Mouse (Mus musculus) right cerebral cortex, adult 2 months (tissue): Measurements from ENCODE around the gene Parp4.

ENCODE experiments used
- DNase-seq, 2 experiments: peaks; one replicate each; pipeline ENCODE4 v3.0.0; 2021 to 2022; ENCODE audit warnings: low spot score in 2 of 2

Gene Parp4

GRCm38 (mm10) chr14:56575416-56575815, at the start of gene Parp4, which contains the start of gene Cenpj:
Parp4 (plus strand) TSS chr14:56575619.
Cenpj (minus strand) TSS chr14:56575425.
- DNase-seq: peak; percentile 30 to 34

GRCm38 (mm10) chr14:56530788-56531187, 44.6 kb upstream of the Parp4 start:
- DNase-seq: no peak

- no peak for DNase-seq
These were observed 30.5 kb upstream of the Parp4 start for GRCm38 (mm10) chr14:56544946-56545345.

GRCm38 (mm10) chr14:56545491-56545890, 29.9 kb upstream of the Parp4 start:
- no peak for DNase-seq

- DNase-seq: no peak
These were observed 24.5 kb upstream of the Parp4 start for GRCm38 (mm10) chr14:56550960-56551359.

- DNase-seq: no peak
These were observed 22.5 kb upstream of the Parp4 start for GRCm38 (mm10) chr14:56552924-56553323.

GRCm38 (mm10) chr14:56553331-56553730, 22.1 kb upstream of the Parp4 start:
- DNase-seq: no peak

- DNase-seq: no peak
These were observed 20.7 kb upstream of the Parp4 start for GRCm38 (mm10) chr14:56554716-56555115.

- no peak for DNase-seq
These were observed 16.3 kb upstream of the Parp4 start for GRCm38 (mm10) chr14:56559134-56559533.

- DNase-seq: no peak
These were observed 7.9 kb upstream of the Parp4 start for GRCm38 (mm10) chr14:56567476-56567875.

- no peak for DNase-seq
These were observed 6.4 kb upstream of the Parp4 start for GRCm38 (mm10) chr14:56569041-56569440.

- peak; percentile 95 to 96 for DNase-seq
These were observed 3.9 kb upstream of the Parp4 start for GRCm38 (mm10) chr14:56571310-56572093.

GRCm38 (mm10) chr14:56572546-56572945, 2.9 kb upstream of the Parp4 start:
- no peak for DNase-seq

- DNase-seq: no peak
These were observed 816 bp downstream of the Parp4 start for GRCm38 (mm10) chr14:56575969-56576901.

GRCm38 (mm10) chr14:56579011-56579410, 3.6 kb downstream of the Parp4 start:
- no peak for DNase-seq

- no peak for DNase-seq
These were observed 5.7 kb downstream of the Parp4 start for GRCm38 (mm10) chr14:56581117-56581516.

GRCm38 (mm10) chr14:56582294-56582693, 6.9 kb downstream of the Parp4 start:
- no peak for DNase-seq

GRCm38 (mm10) chr14:56592191-56592590, 16.8 kb downstream of the Parp4 start:
- DNase-seq: no peak

- no peak for DNase-seq
These were observed 19.4 kb downstream of the Parp4 start for GRCm38 (mm10) chr14:56594811-56595210.

GRCm38 (mm10) chr14:56598759-56599158, 23.3 kb downstream of the Parp4 start:
- no peak for DNase-seq

- peak in 1 of 2 experiments; percentile 5 for DNase-seq
These were observed 26.6 kb downstream of the Parp4 start for GRCm38 (mm10) chr14:56602069-56602468.

- DNase-seq: no peak
These were observed 29.0 kb downstream of the Parp4 start for GRCm38 (mm10) chr14:56604438-56604837.

GRCm38 (mm10) chr14:56605136-56605535, 29.7 kb downstream of the Parp4 start:
- DNase-seq: no peak
